Mouse (Mus musculus) megakaryocyte, embryonic 14.5 days (primary cell): ENCODE results near the gene Tbc1d4.

ENCODE experiments used
- FLI1 ChIP-seq: IDR thresholded peaks from 2 replicates; pipeline ENCODE4 v1.6.1; 2012; ENCODE audit warnings: low read length, inconsistent platforms, mixed read lengths
- GATA1 ChIP-seq: IDR thresholded peaks from 3 replicates; pipeline ENCODE4 v1.6.1; 2012; ENCODE audit warnings: mixed read lengths, low read length, inconsistent platforms, borderline replicate concordance

GRCm38 (mm10) chr14:101595301-101596080, 13.5 kb downstream of the Tbc1d4 start:
- no peak for TF ChIP-seq GATA1
- TF ChIP-seq FLI1 = no peak
